Mouse (Mus musculus): ENCODE results near the gene Disp1. TPM values are rescaled to one million over a fixed set of nuclear protein-coding genes. Genes with fewer than 3 reads are reported as not detected.

Disp1 gene
- total and polyA plus RNA-seq, 3 experiments, result 3.4 to 11.3 (median 5.9) TPM

DNA sequence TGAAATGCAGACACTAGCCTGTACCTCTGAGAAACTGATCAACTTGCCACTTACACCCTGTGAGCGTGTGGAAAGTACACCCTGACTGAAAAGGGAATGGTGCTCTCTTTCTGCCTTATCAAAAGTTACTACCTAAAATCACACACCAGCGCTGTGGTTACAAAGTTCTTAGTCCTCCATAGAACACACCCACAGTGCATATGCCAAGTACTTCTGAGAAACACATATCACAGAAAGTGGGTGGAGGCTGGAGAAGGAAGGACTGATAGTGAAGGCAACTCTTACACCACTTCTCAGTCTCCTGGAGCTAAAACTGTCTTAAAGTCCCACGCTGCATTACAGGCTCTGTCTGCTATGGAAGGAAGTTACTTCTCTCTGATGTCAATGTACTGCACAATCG, 86.9 kb downstream of the Disp1 start:
- Histone ChIP-seq H3K79me2 (replicated peaks; ENCODE audit: control insufficient read depth, extremely low read depth, insufficient read depth, poor library complexity, severe bottlenecking) (no peaks in the 10 kb centered on the region), H3K4me1 (ENCODE audit: control insufficient read depth in 1 of 2, insufficient read depth in 2 of 2) (peaks cover 0 to 12% of the 10 kb centered on the region in 2 experiments; a peak in 2 of 4 replicates), H3K9ac (ENCODE audit: insufficient read depth, low read depth) (no peak overlapping the region), H3K27me3 (replicated peaks) (no peaks in the 10 kb centered on the region), H3K4me2 (ENCODE audit: insufficient read depth, low read depth, poor library complexity, severe bottlenecking) (no peak overlapping the region), H3K4me3 (replicated peaks in 1 of 3; ENCODE audit: low read depth in 2 of 3, low read length in 2 of 3, poor library complexity in 1 of 3) (no peak overlapping the region), H3K27ac (ENCODE audit: insufficient read depth, low read depth) (no peak overlapping the region), H3K9me3 (replicated peaks; ENCODE audit: low read length) (no peaks in the 10 kb centered on the region), H3K36me3 (replicated peaks in 1 of 2; ENCODE audit: control insufficient read depth in 1 of 2, insufficient read depth in 1 of 2, low read length in 1 of 2) (peaks cover 10 to 38% of the 10 kb centered on the region in 2 experiments)
- in situ Hi-C loops (cut with MboI; ENCODE audit: low pct_ligation_motif_present, low pct_unique_long_range_greater_than_20kb, low sequenced_read_pairs) (no loop called here), dilution Hi-C loops (cut with MboI; ENCODE audit: extremely low pct_ligation_motif_present, extremely low pct_unique_long_range_greater_than_20kb, low sequenced_read_pairs) (no loop called here)
- TF ChIP-seq ELF1 (IDR thresholded peaks at IDR 0.05; ENCODE audit: low read depth, low read length) (no peak), BHLHE40 (IDR thresholded peaks at IDR 0.05; ENCODE audit: low read depth, low read length) (no peak), TCF12 (IDR thresholded peaks at IDR 0.05; ENCODE audit: low read depth, low read length) (no peak), USF2 (conservative IDR thresholded peaks at IDR 0.05; ENCODE audit: low read depth, low read length) (no peak), CHD1 (IDR thresholded peaks at IDR 0.05; ENCODE audit: low read depth, low read length) (no peak), NELFE (IDR thresholded peaks at IDR 0.05; ENCODE audit: low read depth, low read length) (no peak), POLR2AphosphoS2 (IDR thresholded peaks at IDR 0.05; ENCODE audit: low read depth, low read length) (no peak), PAX5 (IDR thresholded peaks at IDR 0.05; ENCODE audit: low read length) (no peak), MAX (IDR thresholded peaks at IDR 0.05; ENCODE audit: low read length) (no peak), EP300 (IDR thresholded peaks at IDR 0.05; ENCODE audit: low read length) (no peak), ZC3H11A (IDR thresholded peaks at IDR 0.05; ENCODE audit: low read depth, low read length) (no peak), ZNF384 (IDR thresholded peaks at IDR 0.05; ENCODE audit: low read depth, low read length) (no peak), POLR2A (IDR thresholded peaks at IDR 0.05; ENCODE audit: low read depth, low read length) (no peak), NRF1 (IDR thresholded peaks at IDR 0.05; ENCODE audit: low read depth, low read length) (no peak), MAFK (IDR thresholded peaks at IDR 0.05; ENCODE audit: insufficient replicate concordance, low read length) (no peak), RAD21 (IDR thresholded peaks at IDR 0.05; ENCODE audit: low read depth, low read length) (no peak), SMC3 (IDR thresholded peaks at IDR 0.05; ENCODE audit: low read depth, low read length) (no peak), MEF2A (IDR thresholded peaks at IDR 0.05; ENCODE audit: borderline replicate concordance, low read depth, low read length) (no peak)
- DNase-seq (ENCODE audit: extremely low read depth), result no peak

DNA sequence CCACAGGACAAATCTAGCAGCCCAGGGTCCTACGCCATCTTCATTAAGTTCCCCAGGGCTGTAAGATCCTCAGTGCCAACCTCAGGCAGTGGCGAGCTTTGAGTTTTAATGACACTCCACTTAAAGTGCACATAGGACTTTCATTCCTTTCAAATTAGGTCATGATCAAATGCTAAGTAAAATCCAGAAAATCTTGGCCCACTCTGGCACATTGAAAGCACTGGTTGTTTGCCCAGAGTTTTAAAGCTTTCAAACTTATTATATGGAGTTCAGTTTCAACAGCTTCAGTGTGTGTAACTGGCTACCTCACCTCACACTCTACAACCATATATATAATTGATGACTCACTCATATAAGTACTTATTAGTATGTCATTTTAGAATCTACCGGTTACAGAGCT, 87.9 kb downstream of the Disp1 start:
- in situ Hi-C loops (cut with MboI; ENCODE audit: low pct_ligation_motif_present, low pct_unique_long_range_greater_than_20kb, low sequenced_read_pairs), result no loop called here
- peaks cover 10 to 38% of the 10 kb centered on the region in 2 experiments for H3K36me3 ChIP-seq (replicated peaks in 1 of 2; ENCODE audit: control insufficient read depth in 1 of 2, insufficient read depth in 1 of 2, low read length in 1 of 2)
- no peak for DNase-seq (ENCODE audit: extremely low read depth)
- dilution Hi-C loops (cut with MboI; ENCODE audit: extremely low pct_ligation_motif_present, extremely low pct_unique_long_range_greater_than_20kb, low sequenced_read_pairs), result no loop called here
- H3K4me2 ChIP-seq (ENCODE audit: insufficient read depth, low read depth, poor library complexity, severe bottlenecking), result no peak overlapping the region
- H3K27ac ChIP-seq (ENCODE audit: insufficient read depth, low read depth), result no peak overlapping the region
- no peaks in the 10 kb centered on the region for H3K27me3 ChIP-seq (replicated peaks)
- H3K4me1 ChIP-seq (ENCODE audit: control insufficient read depth in 1 of 2, insufficient read depth in 2 of 2), result peaks cover 0 to 12% of the 10 kb centered on the region in 2 experiments; a peak in 2 of 4 replicates
- H3K9ac ChIP-seq (ENCODE audit: insufficient read depth, low read depth), result no peak overlapping the region
- TF ChIP-seq NELFE (IDR thresholded peaks at IDR 0.05; ENCODE audit: low read depth, low read length) (no peak), SMC3 (IDR thresholded peaks at IDR 0.05; ENCODE audit: low read depth, low read length) (no peak), POLR2A (IDR thresholded peaks at IDR 0.05; ENCODE audit: low read depth, low read length) (no peak), CHD2 (IDR thresholded peaks at IDR 0.05; ENCODE audit: low read length) (no peak), ZC3H11A (IDR thresholded peaks at IDR 0.05; ENCODE audit: low read depth, low read length) (no peak), ZMIZ1 (IDR thresholded peaks at IDR 0.05; ENCODE audit: low read depth, low read length) (no peak), USF2 (conservative IDR thresholded peaks at IDR 0.05; ENCODE audit: low read depth, low read length) (no peak), MAX (IDR thresholded peaks at IDR 0.05; ENCODE audit: low read length) (no peak), TCF12 (IDR thresholded peaks at IDR 0.05; ENCODE audit: low read depth, low read length) (no peak), UBTF (IDR thresholded peaks at IDR 0.05; ENCODE audit: low read depth, low read length) (no peak), HCFC1 (IDR thresholded peaks at IDR 0.05; ENCODE audit: low read depth, low read length) (no peak)
- H3K4me3 ChIP-seq (replicated peaks in 1 of 3; ENCODE audit: low read depth in 2 of 3, low read length in 2 of 3, poor library complexity in 1 of 3), result no peak overlapping the region
- H3K9me3 ChIP-seq (replicated peaks; ENCODE audit: low read length), result no peaks in the 10 kb centered on the region
- no peaks in the 10 kb centered on the region for H3K79me2 ChIP-seq (replicated peaks; ENCODE audit: control insufficient read depth, extremely low read depth, insufficient read depth, poor library complexity, severe bottlenecking)
